Mouse (Mus musculus) stomach, embryonic 16.5 days (tissue): ENCODE results near the gene Mamdc2. TPM values are rescaled to one million over a fixed set of nuclear protein-coding genes. Genes with fewer than 3 reads are reported as not detected.

Experiments used
- ATAC-seq: fragments of 200-750 bp; cut with Nextera tagmentation; 2 replicates; pipeline ENCODE4 v1.8.0; 2017; ENCODE audit warnings: moderate number of reproducible peaks, moderate TSS enrichment; ENCODE audit not compliant: insufficient read depth, low FRiP score
- H3K27ac ChIP-seq: fragments of 300-500 bp; sonication (generic); 2 replicates; pipeline ENCODE4 v1.5.1; 2014; ENCODE audit warnings: low read length
- H3K27me3 ChIP-seq: fragments of 300-500 bp; sonication (generic); 2 replicates; pipeline ENCODE4 v1.6.1; 2014; ENCODE audit warnings: low read length, control low read depth, mixed read lengths; ENCODE audit not compliant: control insufficient read depth, insufficient read depth
- H3K36me3 ChIP-seq: fragments of 300-500 bp; sonication (generic); 2 replicates; pipeline ENCODE4 v1.6.1; 2014; ENCODE audit warnings: low read length; ENCODE audit not compliant: control insufficient read depth, insufficient read depth
- H3K4me1 ChIP-seq: fragments of 300-500 bp; sonication (generic); 2 replicates; pipeline ENCODE4 v1.6.1; 2014; ENCODE audit warnings: low read length, control low read depth, mixed read lengths; ENCODE audit not compliant: control insufficient read depth, insufficient read depth
- H3K4me2 ChIP-seq: fragments of 300-500 bp; sonication (generic); 2 replicates; pipeline ENCODE4 v1.6.1; 2014; ENCODE audit warnings: low read depth, low read length, mixed read lengths
- H3K4me3 ChIP-seq: fragments of 300-500 bp; sonication (generic); replicated peaks from 2 replicates; pipeline ENCODE4 v1.5.1; 2014; ENCODE audit warnings: mild to moderate bottlenecking, low read length
- H3K9ac ChIP-seq: fragments of 300-500 bp; sonication (generic); 2 replicates; pipeline ENCODE4 v1.6.1; 2014; ENCODE audit warnings: low read length
- H3K9me3 ChIP-seq: fragments of 300-500 bp; sonication (generic); replicated peaks from 2 replicates; pipeline ENCODE4 v1.6.1; 2016; ENCODE audit warnings: low read length, control low read depth; ENCODE audit not compliant: control insufficient read depth
- WGBS: fragments of 180-500 bp; shearing (Covaris S2); extraction: QIAGEN DNeasy Blood & Tissue Kit; methylation state at CpG from one replicate; pipeline ENCODE4 v1.1.7; 2014; 5-methylcytosine and 5-hydroxymethylcytosine counted together
- polyA plus RNA-seq: library from polyadenylated mRNA; unstranded; fragments of >200 nt; fragmentation: Nextera tagmentation; extraction: Ambion mirVana; gene quantifications from 2 replicates; pipeline ENCODE4 v1.2.1, GENCODE M21; 2015

The Mamdc2 gene
- polyA plus RNA-seq, 1 experiment from 2014 or later, result 4.4 TPM

GRCm38 (mm10) chr19:23353881-23354401 lies 94.3 kb downstream of the Mamdc2 start:
- 34% methylated on average over 9 of the region's 9 CpGs for WGBS
- H3K27ac ChIP-seq, result peak overlapping the region; percentile 42
- no peak overlapping the region for H3K4me3 ChIP-seq
- no peaks in the 10 kb centered on the region for H3K36me3 ChIP-seq
- peak; percentile 72 for ATAC-seq
- H3K27me3 ChIP-seq, result no peaks in the 10 kb centered on the region
- H3K9ac ChIP-seq, result no peak overlapping the region
- no peak overlapping the region for H3K4me2 ChIP-seq
- H3K9me3 ChIP-seq, result no peaks in the 10 kb centered on the region
- H3K4me1 ChIP-seq, result peaks cover 14% of the 10 kb centered on the region

- no peak for ATAC-seq
- Histone ChIP-seq H3K9ac (no peak overlapping the region), H3K36me3 (no peaks in the 10 kb centered on the region), H3K9me3 (no peaks in the 10 kb centered on the region), H3K4me2 (no peak overlapping the region), H3K4me1 (peaks cover 14% of the 10 kb centered on the region), H3K4me3 (no peak overlapping the region), H3K27ac (no peak overlapping the region; the same call in 1 of the 2 replicates), H3K27me3 (no peaks in the 10 kb centered on the region)
- 39% methylated on average over 8 of the region's 8 CpGs for WGBS
These were observed 95.1 kb downstream of the Mamdc2 start for GRCm38 (mm10) chr19:23353161-23353560.

GRCm38 (mm10) chr19:23351808-23352491 lies 96.3 kb downstream of the Mamdc2 start:
- Histone ChIP-seq H3K4me2 (no peak overlapping the region), H3K4me3 (no peak overlapping the region), H3K9me3 (no peaks in the 10 kb centered on the region), H3K9ac (no peak overlapping the region), H3K27me3 (no peaks in the 10 kb centered on the region), H3K4me1 (peaks cover 14% of the 10 kb centered on the region), H3K36me3 (no peaks in the 10 kb centered on the region), H3K27ac (no peak overlapping the region; the same call in 1 of the 2 replicates)
- WGBS, result 50% methylated on average over 13 of the region's 13 CpGs
- ATAC-seq, result peak; percentile 53; the same call in 1 of the 2 replicates

- no peak overlapping the region for H3K27ac ChIP-seq
- H3K9me3 ChIP-seq, result no peaks in the 10 kb centered on the region
- no peak overlapping the region for H3K4me3 ChIP-seq
- ATAC-seq, result no peak
- H3K4me2 ChIP-seq, result no peak overlapping the region
- peaks cover 14% of the 10 kb centered on the region for H3K4me1 ChIP-seq
- H3K9ac ChIP-seq, result no peak overlapping the region
- no peaks in the 10 kb centered on the region for H3K27me3 ChIP-seq
- H3K36me3 ChIP-seq, result no peaks in the 10 kb centered on the region
- 32% methylated on average over 2 of the region's 2 CpGs for WGBS
These were observed 98.3 kb downstream of the Mamdc2 start for GRCm38 (mm10) chr19:23349930-23350329.

GRCm38 (mm10) chr19:23342782-23343181 lies 105.5 kb downstream of the Mamdc2 start:
- no peaks in the 10 kb centered on the region for H3K4me1 ChIP-seq
- no peak overlapping the region for H3K4me3 ChIP-seq
- ATAC-seq, result no peak
- no peak overlapping the region for H3K9ac ChIP-seq
- no peaks in the 10 kb centered on the region for H3K9me3 ChIP-seq
- H3K4me2 ChIP-seq, result no peak overlapping the region
- H3K27me3 ChIP-seq, result no peaks in the 10 kb centered on the region
- H3K36me3 ChIP-seq, result no peaks in the 10 kb centered on the region
- WGBS, result 78% methylated on average over 3 of the region's 3 CpGs
- no peak overlapping the region for H3K27ac ChIP-seq

GRCm38 (mm10) chr19:23332883-23333282 lies 115.4 kb downstream of the Mamdc2 start:
- H3K27ac ChIP-seq, result no peak overlapping the region
- no peak overlapping the region for H3K4me3 ChIP-seq
- H3K36me3 ChIP-seq, result no peaks in the 10 kb centered on the region
- ATAC-seq, result no peak
- H3K27me3 ChIP-seq, result no peaks in the 10 kb centered on the region
- no peaks in the 10 kb centered on the region for H3K9me3 ChIP-seq
- no peaks in the 10 kb centered on the region for H3K4me1 ChIP-seq
- WGBS, result 88% methylated on average over 1 of the region's 1 CpGs
- H3K4me2 ChIP-seq, result no peak overlapping the region
- no peak overlapping the region for H3K9ac ChIP-seq

- H3K9me3 ChIP-seq, result no peaks in the 10 kb centered on the region
- WGBS, result 25% methylated on average over 6 of the region's 6 CpGs
- no peak for ATAC-seq
- no peaks in the 10 kb centered on the region for H3K27me3 ChIP-seq
- H3K4me2 ChIP-seq, result no peak overlapping the region
- no peaks in the 10 kb centered on the region for H3K36me3 ChIP-seq
- H3K4me1 ChIP-seq, result no peaks in the 10 kb centered on the region
- H3K9ac ChIP-seq, result no peak overlapping the region
- H3K27ac ChIP-seq, result no peak overlapping the region
- H3K4me3 ChIP-seq, result no peak overlapping the region
These were observed 117.4 kb downstream of the Mamdc2 start for GRCm38 (mm10) chr19:23330842-23331241.

GRCm38 (mm10) chr19:23329346-23329745 lies 118.9 kb downstream of the Mamdc2 start:
- WGBS, result 89% methylated on average over 2 of the region's 2 CpGs
- ATAC-seq, result no peak
- no peaks in the 10 kb centered on the region for H3K27me3 ChIP-seq
- no peaks in the 10 kb centered on the region for H3K4me1 ChIP-seq
- no peak overlapping the region for H3K4me2 ChIP-seq
- no peak overlapping the region for H3K27ac ChIP-seq
- H3K9ac ChIP-seq, result no peak overlapping the region
- no peaks in the 10 kb centered on the region for H3K36me3 ChIP-seq
- no peak overlapping the region for H3K4me3 ChIP-seq
- no peaks in the 10 kb centered on the region for H3K9me3 ChIP-seq

GRCm38 (mm10) chr19:23327056-23327640 lies 121.1 kb downstream of the Mamdc2 start:
- no peak overlapping the region for H3K9ac ChIP-seq
- H3K4me2 ChIP-seq, result no peak overlapping the region
- WGBS, result 88% methylated on average over 3 of the region's 3 CpGs
- no peak overlapping the region for H3K4me3 ChIP-seq
- no peak overlapping the region for H3K27ac ChIP-seq
- no peaks in the 10 kb centered on the region for H3K4me1 ChIP-seq
- no peaks in the 10 kb centered on the region for H3K36me3 ChIP-seq
- H3K9me3 ChIP-seq, result no peaks in the 10 kb centered on the region
- no peaks in the 10 kb centered on the region for H3K27me3 ChIP-seq
- no peak for ATAC-seq
